Mouse (Mus musculus): ENCODE results near the gene Pmp22. TPM values are rescaled to one million over a fixed set of nuclear protein-coding genes. Genes with fewer than 3 reads are reported as not detected.

The Pmp22 gene
- total RNA-seq, 2 experiments from 2014 or later = 90.1 to 91.4 TPM

- DNase-seq = no peak
Observed at GRCm38 (mm10) chr11:63127513-63127912, 1.3 kb upstream of the Pmp22 start.

GRCm38 (mm10) chr11:63129375-63129774 is 593 bp downstream of the Pmp22 start:
- peak; percentile 64 for DNase-seq

- peak; percentile 27 for DNase-seq
Observed at GRCm38 (mm10) chr11:63129840-63130239, 1.1 kb downstream of the Pmp22 start.

- peak; percentile 87 for DNase-seq
Observed at GRCm38 (mm10) chr11:63130497-63130896, 1.7 kb downstream of the Pmp22 start.

- DNase-seq = peak; percentile 80
Observed at GRCm38 (mm10) chr11:63131001-63131692, 2.4 kb downstream of the Pmp22 start.

- peak; percentile 27 for DNase-seq
Observed at GRCm38 (mm10) chr11:63131693-63132040, 2.9 kb downstream of the Pmp22 start.

GRCm38 (mm10) chr11:63132151-63132500 is 3.3 kb downstream of the Pmp22 start:
- no peak for DNase-seq

GRCm38 (mm10) chr11:63132501-63133435 is 4.0 kb downstream of the Pmp22 start:
- DNase-seq = peak; percentile 81

- DNase-seq = no peak
Observed at GRCm38 (mm10) chr11:63134021-63134420, 5.2 kb downstream of the Pmp22 start.

- peak; percentile 23 for DNase-seq
Observed at GRCm38 (mm10) chr11:63134742-63135482, 6.1 kb downstream of the Pmp22 start.

GRCm38 (mm10) chr11:63135622-63136021 is 6.8 kb downstream of the Pmp22 start:
- DNase-seq = peak; percentile 99

- DNase-seq = peak; percentile 75
Observed at GRCm38 (mm10) chr11:63136205-63136604, 7.4 kb downstream of the Pmp22 start.

- no peak for DNase-seq
Observed at GRCm38 (mm10) chr11:63136836-63137416, 8.1 kb downstream of the Pmp22 start.

GRCm38 (mm10) chr11:63138739-63139138 is 10.0 kb downstream of the Pmp22 start:
- no peak for DNase-seq

- DNase-seq = no peak
Observed at GRCm38 (mm10) chr11:63142311-63142710, 13.5 kb downstream of the Pmp22 start.

- DNase-seq = no peak
Observed at GRCm38 (mm10) chr11:63142816-63143215, 14.0 kb downstream of the Pmp22 start.

GRCm38 (mm10) chr11:63143486-63143885 is 14.7 kb downstream of the Pmp22 start:
- DNase-seq = peak; percentile 56

GRCm38 (mm10) chr11:63146601-63147000 is 17.8 kb downstream of the Pmp22 start:
- DNase-seq = no peak

- no peak for DNase-seq
Observed at GRCm38 (mm10) chr11:63148276-63148675, 19.5 kb downstream of the Pmp22 start.

- DNase-seq = no peak
Observed at GRCm38 (mm10) chr11:63151857-63152256, 23.1 kb downstream of the Pmp22 start.

GRCm38 (mm10) chr11:63157117-63157516 is 28.3 kb downstream of the Pmp22 start:
- no peak for DNase-seq

GRCm38 (mm10) chr11:63160926-63161325 is 32.1 kb downstream of the Pmp22 start:
- DNase-seq = no peak

GRCm38 (mm10) chr11:63162806-63163205 is 34.0 kb downstream of the Pmp22 start:
- DNase-seq = no peak
